Mouse (Mus musculus) CH12.LX (cell line): Measurements from ENCODE around the gene Ttpal.

Experiments used
- CHD1 ChIP-seq: IDR thresholded peaks from 2 replicates; pipeline ENCODE4 v1.6.1; 2012; ENCODE audit warnings: low read depth, low read length, improper control_type of control experiment, inconsistent platforms
- CHD2 ChIP-seq: IDR thresholded peaks from 2 replicates; pipeline ENCODE4 v1.6.1; 2011; ENCODE audit warnings: low read length, improper control_type of control experiment
- CTCF ChIP-seq, 2 experiments: IDR thresholded peaks in 1 of 2; conservative IDR thresholded peaks in 1 of 2; 2 replicates each; pipeline ENCODE4 v1.5.1; 2011 to 2012; ENCODE audit warnings: low read depth in 2 of 2, low read length in 2 of 2, improper control_type of control experiment in 1 of 2, inconsistent platforms in 1 of 2, mild to moderate bottlenecking in 1 of 2, moderate library complexity in 1 of 2
- E2F4 ChIP-seq: IDR thresholded peaks from 2 replicates; pipeline ENCODE4 v1.6.1; 2011; ENCODE audit warnings: low read depth, low read length, improper control_type of control experiment; ENCODE audit not compliant: insufficient replicate concordance
- EP300 ChIP-seq: IDR thresholded peaks from 2 replicates; pipeline ENCODE4 v1.6.1; 2011; ENCODE audit warnings: low read length, improper control_type of control experiment
- ETS1 ChIP-seq: conservative IDR thresholded peaks from 2 replicates; pipeline ENCODE4 v1.6.1; 2012; ENCODE audit warnings: low read depth, mild to moderate bottlenecking, inconsistent platforms, low read length, improper control_type of control experiment, moderate library complexity
- MEF2A ChIP-seq: IDR thresholded peaks from 2 replicates; pipeline ENCODE4 v1.6.1; 2014; ENCODE audit warnings: low read depth, mild to moderate bottlenecking, inconsistent platforms, low read length, improper control_type of control experiment, borderline replicate concordance
- NRF1 ChIP-seq: IDR thresholded peaks from 2 replicates; pipeline ENCODE4 v1.6.1; 2014; ENCODE audit warnings: low read depth, mild to moderate bottlenecking, inconsistent platforms, low read length, improper control_type of control experiment, moderate library complexity
- POLR2A ChIP-seq: IDR thresholded peaks from 2 replicates; pipeline ENCODE4 v1.6.1; 2011; ENCODE audit warnings: low read depth, mild to moderate bottlenecking, improper control_type of control experiment, low read length
- POLR2AphosphoS2 ChIP-seq: IDR thresholded peaks from 2 replicates; pipeline ENCODE4 v1.6.1; 2011; ENCODE audit warnings: low read depth, low read length, improper control_type of control experiment
- RCOR1 ChIP-seq: conservative IDR thresholded peaks from 2 replicates; pipeline ENCODE4 v1.6.1; 2012; ENCODE audit warnings: low read depth, mild to moderate bottlenecking, inconsistent platforms, low read length, improper control_type of control experiment
- SIN3A ChIP-seq: IDR thresholded peaks from 2 replicates; pipeline ENCODE4 v1.6.1; 2012; ENCODE audit warnings: low read length, improper control_type of control experiment, inconsistent platforms
- USF1 ChIP-seq: IDR thresholded peaks from 2 replicates; pipeline ENCODE4 v1.6.1; 2014; ENCODE audit warnings: low read depth, mild to moderate bottlenecking, inconsistent platforms, low read length, improper control_type of control experiment
- ZMIZ1 ChIP-seq: IDR thresholded peaks from 2 replicates; pipeline ENCODE4 v1.6.1; 2012; ENCODE audit warnings: low read depth, mild to moderate bottlenecking, inconsistent platforms, low read length, improper control_type of control experiment

- no peak; the same call in 1 of the 2 replicates for TF ChIP-seq CHD1
- TF ChIP-seq EP300: no peak
- no peak for TF ChIP-seq POLR2A
- TF ChIP-seq NRF1: no peak
- TF ChIP-seq ETS1: no peak
- no peak for TF ChIP-seq E2F4
- no peak for TF ChIP-seq ZMIZ1
- TF ChIP-seq MEF2A: no peak
- TF ChIP-seq POLR2AphosphoS2: no peak
- TF ChIP-seq CTCF (conservative IDR thresholded peaks at IDR 0.05 in 1 of 2, IDR thresholded peaks at IDR 0.05 in 1 of 2; ENCODE audit: low read depth in 2 of 2, low read length in 2 of 2): no peak; a peak in 1 of 4 replicates
- peak; percentile 11 for TF ChIP-seq SIN3A
- no peak for TF ChIP-seq CHD2
- TF ChIP-seq USF1: no peak
- no peak for TF ChIP-seq RCOR1
These were observed 41.9 kb downstream of the Ttpal start for GRCm38 (mm10) chr2:163644047-163644446.
